Mouse (Mus musculus) brown adipose tissue, adult 24 weeks (tissue): ENCODE measurements around the gene Adcy10. TPM values are rescaled to one million over a fixed set of nuclear protein-coding genes. Genes with fewer than 3 reads are reported as not detected.

ENCODE experiments used
- polyA plus RNA-seq: library from polyadenylated mRNA; stranded (reverse); fragments of >200 nt; gene quantifications from 2 replicates; pipeline ENCODE4 v1.2.4, GENCODE M21; 2012; ENCODE audit not compliant: missing spikeins, insufficient read depth, insufficient read length

The Adcy10 gene
- polyA plus RNA-seq, 1 experiment: 5.7 TPM

Other genes with a start within 250 kb of the Adcy10 start
- 41.1 and 41.5 TPM in 2 replicates for gene Tiprl, start 248.2 kb upstream of the Adcy10 start, polyA plus RNA-seq
- gene Gpr161, start 189.4 kb upstream of the Adcy10 start, polyA plus RNA-seq: 0.67 TPM in 1 of 2 replicates, not detected in the other
- 48.9 and 57.7 TPM in 2 replicates for gene Dcaf6, start 24.7 kb upstream of the Adcy10 start, polyA plus RNA-seq
- gene Mpc2, start 24.5 kb upstream of the Adcy10 start, polyA plus RNA-seq: 2,118 and 2,348 TPM in 2 replicates
- 3.4 and 7.4 TPM in 2 replicates for gene Mpzl1, start 149.4 kb downstream of the Adcy10 start, polyA plus RNA-seq
- 4.8 and 8.8 TPM in 2 replicates for gene Rcsd1, start 224.6 kb downstream of the Adcy10 start, polyA plus RNA-seq